Mouse (Mus musculus) stomach, embryonic 16.5 days (tissue): Measurements from ENCODE around the gene Gm10135. TPM values are rescaled to one million over a fixed set of nuclear protein-coding genes. Genes with fewer than 3 reads are reported as not detected.
"Not testable (repeated sequence)": the region's sequence is repeated elsewhere in the genome, so short reads cannot be mapped to it uniquely, and the experiment has no call there.

Experiments used
- ATAC-seq: fragments of 200-750 bp; cut with Nextera tagmentation; 2 replicates; pipeline ENCODE4 v1.8.0; 2017; ENCODE audit warnings: moderate number of reproducible peaks, moderate TSS enrichment; ENCODE audit not compliant: insufficient read depth, low FRiP score
- H3K27ac ChIP-seq: fragments of 300-500 bp; sonication (generic); 2 replicates; pipeline ENCODE4 v1.5.1; 2014; ENCODE audit warnings: low read length
- H3K27me3 ChIP-seq: fragments of 300-500 bp; sonication (generic); 2 replicates; pipeline ENCODE4 v1.6.1; 2014; ENCODE audit warnings: low read length, control low read depth, mixed read lengths; ENCODE audit not compliant: control insufficient read depth, insufficient read depth
- H3K36me3 ChIP-seq: fragments of 300-500 bp; sonication (generic); 2 replicates; pipeline ENCODE4 v1.6.1; 2014; ENCODE audit warnings: low read length; ENCODE audit not compliant: control insufficient read depth, insufficient read depth
- H3K4me1 ChIP-seq: fragments of 300-500 bp; sonication (generic); 2 replicates; pipeline ENCODE4 v1.6.1; 2014; ENCODE audit warnings: low read length, control low read depth, mixed read lengths; ENCODE audit not compliant: control insufficient read depth, insufficient read depth
- H3K4me2 ChIP-seq: fragments of 300-500 bp; sonication (generic); 2 replicates; pipeline ENCODE4 v1.6.1; 2014; ENCODE audit warnings: low read depth, low read length, mixed read lengths
- H3K4me3 ChIP-seq: fragments of 300-500 bp; sonication (generic); replicated peaks from 2 replicates; pipeline ENCODE4 v1.5.1; 2014; ENCODE audit warnings: mild to moderate bottlenecking, low read length
- H3K9ac ChIP-seq: fragments of 300-500 bp; sonication (generic); 2 replicates; pipeline ENCODE4 v1.6.1; 2014; ENCODE audit warnings: low read length
- H3K9me3 ChIP-seq: fragments of 300-500 bp; sonication (generic); replicated peaks from 2 replicates; pipeline ENCODE4 v1.6.1; 2016; ENCODE audit warnings: low read length, control low read depth; ENCODE audit not compliant: control insufficient read depth
- WGBS: fragments of 180-500 bp; shearing (Covaris S2); extraction: QIAGEN DNeasy Blood & Tissue Kit; methylation state at CpG from one replicate; pipeline ENCODE4 v1.1.7; 2014; 5-methylcytosine and 5-hydroxymethylcytosine counted together
- polyA plus RNA-seq: library from polyadenylated mRNA; unstranded; fragments of >200 nt; fragmentation: Nextera tagmentation; extraction: Ambion mirVana; gene quantifications from 2 replicates; pipeline ENCODE4 v1.2.1, GENCODE M21; 2015

Gene Gm10135
- polyA plus RNA-seq, 1 experiment from 2014 or later: not detected

DNA sequence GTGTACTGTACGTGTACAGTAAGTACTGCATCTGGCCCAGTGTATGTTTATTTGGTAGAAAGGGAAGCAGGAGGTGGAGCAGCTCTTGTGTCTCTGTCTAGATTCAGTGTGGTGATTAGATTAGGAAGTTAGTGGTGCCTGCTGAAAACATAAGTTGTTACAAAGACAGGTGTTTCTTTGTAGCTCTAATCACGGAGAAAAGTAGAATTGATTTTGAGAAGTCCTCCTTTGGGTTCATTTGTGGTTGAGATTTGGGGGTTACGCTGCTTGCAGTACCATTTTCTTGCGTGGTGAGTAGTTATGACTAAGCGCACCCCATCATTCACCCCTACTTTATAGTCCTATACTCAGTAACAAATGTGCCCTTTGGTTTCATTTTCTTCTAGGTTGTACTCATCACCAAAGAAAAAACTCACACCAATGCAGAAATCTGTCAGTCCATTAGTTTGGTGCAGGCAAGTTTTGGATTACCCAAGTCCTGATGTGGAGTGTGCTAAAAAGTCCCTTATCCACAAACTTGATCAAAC, 33.5 kb downstream of the Gm10135 start:
- H3K27me3 ChIP-seq: no peaks in the 10 kb centered on the region
- no peaks in the 10 kb centered on the region for H3K4me1 ChIP-seq
- 84% methylated on average over 5 of the region's 5 CpGs for WGBS
- H3K9me3 ChIP-seq: no peaks in the 10 kb centered on the region
- no peak for ATAC-seq
- no peak overlapping the region for H3K27ac ChIP-seq
- H3K4me3 ChIP-seq: no peak overlapping the region
- no peak overlapping the region for H3K9ac ChIP-seq
- H3K36me3 ChIP-seq: peaks cover 2% of the 10 kb centered on the region; the same call in 1 of the 2 replicates
- no peak overlapping the region for H3K4me2 ChIP-seq

DNA sequence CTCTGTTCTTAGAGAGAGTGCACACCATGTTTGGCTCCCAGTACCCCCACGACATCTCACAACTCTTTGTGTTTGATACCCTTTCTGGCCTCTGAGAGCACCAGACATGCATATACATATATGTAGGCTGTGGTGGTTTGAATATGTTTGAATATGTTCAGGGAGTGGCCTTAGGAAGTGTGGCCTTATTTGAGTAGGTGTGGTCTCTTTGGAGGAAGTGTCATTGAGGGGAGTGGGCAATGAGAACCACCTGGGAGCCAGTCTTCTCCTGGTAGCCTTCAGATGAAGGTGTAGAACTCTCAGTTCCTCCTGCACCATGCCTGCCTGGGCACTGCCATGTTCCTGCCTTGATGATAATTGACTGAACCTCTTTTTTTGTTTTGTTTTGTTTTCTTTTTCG, 35.2 kb downstream of the Gm10135 start:
- Histone ChIP-seq H3K9me3 (no peaks in the 10 kb centered on the region), H3K4me2 (no peak overlapping the region), H3K27me3 (no peaks in the 10 kb centered on the region), H3K4me1 (no peaks in the 10 kb centered on the region), H3K36me3 (peaks cover 2% of the 10 kb centered on the region; the same call in 1 of the 2 replicates), H3K4me3 (no peak overlapping the region), H3K9ac (no peak overlapping the region), H3K27ac (no peak overlapping the region)
- no peak for ATAC-seq
- 87% methylated on average over 2 of the region's 2 CpGs for WGBS

DNA sequence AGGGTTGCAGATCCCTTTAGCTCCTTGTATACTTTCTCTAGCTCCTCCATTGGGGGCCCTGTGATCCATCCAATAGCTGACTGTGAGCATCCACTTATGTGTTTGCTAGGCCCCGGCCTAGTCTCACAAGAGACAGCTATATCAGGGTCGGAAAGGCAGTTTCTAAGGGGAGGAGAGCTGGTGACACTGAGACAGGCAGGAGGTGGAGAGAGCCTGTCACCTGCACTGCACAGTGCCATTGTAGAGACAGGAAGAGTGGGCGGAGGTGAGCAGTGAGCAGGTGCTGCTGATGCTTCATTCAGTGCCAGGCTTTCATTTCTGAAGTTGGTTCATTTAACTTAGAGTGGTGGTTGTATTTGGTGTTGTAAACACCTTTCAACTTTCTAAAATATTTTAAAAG, 36.1 kb downstream of the Gm10135 start:
- not testable (repeated sequence) for H3K27me3 ChIP-seq, ATAC-seq

DNA sequence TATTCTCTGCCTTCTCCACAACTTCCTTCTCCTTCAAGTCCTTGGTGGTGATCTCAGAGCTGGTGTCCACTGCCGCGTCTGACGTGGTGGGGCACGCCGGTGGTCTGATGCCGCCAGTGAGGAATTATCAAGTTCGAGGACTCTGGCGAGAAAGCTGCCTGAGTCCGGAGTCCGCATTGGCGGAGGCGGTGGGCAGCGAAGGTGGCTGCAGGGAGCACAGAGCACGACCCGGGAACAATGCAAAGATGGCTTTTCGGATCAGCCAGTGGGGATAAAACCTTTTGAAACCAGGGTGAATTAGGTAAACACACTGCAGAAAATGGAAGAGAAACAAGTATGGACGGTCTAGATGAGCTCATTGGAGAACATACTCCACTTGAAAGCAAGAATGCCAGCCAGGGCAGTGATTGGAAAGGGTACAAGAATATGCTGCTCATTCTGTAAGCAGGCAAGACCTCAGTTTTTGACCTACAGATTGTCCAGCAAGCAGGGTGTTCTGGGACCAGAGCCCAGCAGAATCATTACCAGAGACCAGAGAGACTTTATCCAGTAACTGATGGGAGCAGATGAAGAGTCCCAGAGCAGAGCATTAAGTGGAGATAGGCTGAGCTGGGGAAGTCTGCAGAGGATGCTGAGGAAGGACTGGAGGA, 41.4 kb downstream of the Gm10135 start:
- ATAC-seq: no peak
- Histone ChIP-seq H3K9ac (no peak overlapping the region), H3K27ac (no peak overlapping the region), H3K4me2 (no peak overlapping the region), H3K4me1 (no peaks in the 10 kb centered on the region), H3K9me3 (no peaks in the 10 kb centered on the region), H3K36me3 (no peaks in the 10 kb centered on the region), H3K4me3 (no peak overlapping the region), H3K27me3 (no peaks in the 10 kb centered on the region)
- WGBS: 88% methylated on average over 17 of the region's 17 CpGs

More for the DNA sequence above, 36.1 kb downstream of the Gm10135 start:
- H3K9ac ChIP-seq, H3K36me3 ChIP-seq, H3K4me2 ChIP-seq, H3K27ac ChIP-seq, H3K9me3 ChIP-seq, H3K4me3 ChIP-seq, H3K4me1 ChIP-seq: not testable (repeated sequence)
- 97% methylated on average over 3 of the region's 3 CpGs for WGBS

DNA sequence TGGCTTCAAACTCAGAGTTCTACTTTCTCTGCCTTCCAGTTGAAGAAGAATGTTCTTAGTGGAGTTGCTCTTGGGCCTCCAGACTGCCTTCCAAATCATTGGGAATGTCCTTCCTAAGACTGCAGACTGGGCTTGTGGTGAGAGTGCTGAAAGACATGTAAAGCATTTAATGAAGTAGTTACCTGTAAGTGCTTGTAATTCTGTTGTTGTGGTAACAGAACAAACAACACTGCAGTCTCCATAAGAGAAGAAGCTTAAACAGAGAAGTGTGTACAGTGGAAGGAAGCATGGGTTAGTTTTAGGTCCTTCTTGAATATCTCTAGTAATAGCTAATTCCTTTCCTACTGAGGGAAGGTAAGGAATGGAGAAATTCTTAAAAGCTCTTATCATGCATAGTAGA, 47.4 kb downstream of the Gm10135 start:
- Histone ChIP-seq H3K9ac (no peak overlapping the region), H3K27me3 (no peaks in the 10 kb centered on the region), H3K4me3 (no peak overlapping the region), H3K4me1 (0 out of 2 replicates have a peak, but pooled peaks cover 3% of the 10 kb centered on the region), H3K9me3 (no peaks in the 10 kb centered on the region), H3K27ac (no peak overlapping the region), H3K36me3 (no peaks in the 10 kb centered on the region), H3K4me2 (no peak overlapping the region)
- ATAC-seq: no peak

DNA sequence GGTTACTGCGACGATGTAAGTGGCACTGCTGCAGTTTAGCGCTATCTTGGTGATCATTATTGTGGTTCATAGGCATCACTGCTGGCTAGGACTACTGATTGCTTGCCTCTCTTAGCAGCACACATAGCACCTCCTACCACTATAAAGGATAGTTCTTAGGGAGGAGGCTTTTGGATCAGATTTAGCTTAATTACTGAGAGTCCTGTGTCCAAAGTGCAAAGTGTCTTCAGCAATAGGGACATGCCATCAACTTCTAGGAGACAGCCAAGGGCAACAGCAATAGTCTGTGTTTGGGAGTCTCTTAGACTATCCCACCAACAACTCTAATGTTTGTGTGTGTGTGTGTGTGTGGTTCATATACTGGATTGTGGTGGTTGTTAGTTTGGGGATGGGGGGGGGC, 51.7 kb downstream of the Gm10135 start:
- no peak for ATAC-seq
- 94% methylated on average over 3 of the region's 3 CpGs for WGBS

DNA sequence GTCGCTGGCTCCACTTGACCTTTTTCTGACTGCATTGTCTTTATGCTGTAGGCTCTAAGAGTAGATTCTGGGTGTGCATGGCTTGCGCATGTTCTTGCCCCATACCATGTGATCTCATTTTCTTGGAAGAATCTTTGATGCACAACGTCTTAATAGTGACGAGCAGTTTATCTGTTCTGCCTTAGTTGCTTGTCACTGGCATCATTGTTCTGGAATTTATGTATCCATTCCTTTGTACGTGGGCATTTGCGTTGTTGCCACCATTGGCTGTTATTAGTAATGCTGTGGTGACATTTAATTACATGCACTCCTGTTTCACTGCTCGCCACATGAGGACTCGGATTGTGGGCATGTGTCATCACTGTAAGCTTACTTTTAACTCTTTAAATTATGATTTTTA, 53.3 kb downstream of the Gm10135 start:
- WGBS: 92% methylated on average over 8 of the region's 8 CpGs

More for the DNA sequence above, 51.7 kb downstream of the Gm10135 start:
- Histone ChIP-seq H3K27ac (no peak overlapping the region), H3K9ac (no peak overlapping the region), H3K9me3 (no peaks in the 10 kb centered on the region), H3K36me3 (no peaks in the 10 kb centered on the region), H3K4me3 (no peak overlapping the region), H3K4me2 (no peak overlapping the region), H3K4me1 (0 out of 2 replicates have a peak, but pooled peaks cover 3% of the 10 kb centered on the region), H3K27me3 (no peaks in the 10 kb centered on the region)

DNA sequence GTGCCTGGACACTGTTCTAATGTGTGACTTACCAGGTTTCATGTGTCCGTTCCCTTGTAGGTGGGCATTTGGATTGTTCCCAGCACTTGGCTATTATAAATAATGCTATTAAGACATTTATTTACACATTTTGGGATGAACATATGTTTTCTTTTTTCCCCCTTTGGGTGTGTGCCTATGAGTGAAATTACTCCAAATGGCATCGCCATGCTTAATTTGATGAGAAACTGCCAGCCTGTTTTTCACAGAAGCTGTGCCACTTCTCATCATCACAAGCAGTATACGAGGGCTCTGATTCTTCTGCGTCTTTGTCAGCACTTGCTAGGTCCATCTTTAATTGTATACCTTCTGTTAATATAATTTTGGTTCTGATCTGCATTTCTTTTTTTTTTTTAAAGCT, 54.1 kb downstream of the Gm10135 start:
- H3K27ac ChIP-seq: no peak overlapping the region
- 85% methylated on average over 4 of the region's 4 CpGs for WGBS
- no peak overlapping the region for H3K9ac ChIP-seq
- no peak for ATAC-seq
- H3K4me3 ChIP-seq: no peak overlapping the region
- no peaks in the 10 kb centered on the region for H3K9me3 ChIP-seq
- H3K27me3 ChIP-seq: no peaks in the 10 kb centered on the region
- no peaks in the 10 kb centered on the region for H3K36me3 ChIP-seq
- H3K4me2 ChIP-seq: no peak overlapping the region
- peaks cover 18% of the 10 kb centered on the region for H3K4me1 ChIP-seq

More for the DNA sequence above, 53.3 kb downstream of the Gm10135 start:
- H3K36me3 ChIP-seq: no peaks in the 10 kb centered on the region
- H3K4me3 ChIP-seq: no peak overlapping the region
- no peaks in the 10 kb centered on the region for H3K27me3 ChIP-seq
- H3K9me3 ChIP-seq: no peaks in the 10 kb centered on the region
- no peak for ATAC-seq
- H3K4me1 ChIP-seq: peaks cover 14% of the 10 kb centered on the region
- H3K9ac ChIP-seq: no peak overlapping the region
- no peak overlapping the region for H3K4me2 ChIP-seq
- no peak overlapping the region for H3K27ac ChIP-seq

DNA sequence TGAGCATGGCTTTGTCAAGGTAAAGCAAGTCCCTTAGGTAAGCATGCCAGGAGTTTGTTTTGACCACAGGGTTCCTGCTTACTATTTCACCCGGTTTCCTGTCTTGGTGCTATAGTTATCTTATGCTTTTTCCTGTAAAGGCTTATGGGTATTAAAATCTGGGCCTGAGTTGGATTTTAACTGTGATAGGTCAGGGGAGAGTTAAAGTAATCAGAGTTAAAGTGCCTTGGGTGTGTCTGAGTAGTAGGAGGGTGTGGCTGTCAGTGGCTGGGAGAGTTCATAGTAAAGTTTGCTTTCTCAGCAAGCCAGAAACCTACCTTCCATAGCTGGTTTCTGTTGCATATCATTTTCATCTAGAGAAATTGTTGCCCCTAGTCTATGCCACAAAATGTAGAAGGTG, 57.7 kb downstream of the Gm10135 start:
- peak overlapping the region; percentile 99 for H3K27ac ChIP-seq
- ATAC-seq: no peak
- H3K9ac ChIP-seq: peak overlapping the region; percentile 43; the same call in 1 of the 2 replicates

More for the DNA sequence above, 57.7 kb downstream of the Gm10135 start:
- H3K4me2 ChIP-seq: peak overlapping the region; percentile 75
- H3K4me3 ChIP-seq: peak overlapping the region; percentile 99
- H3K36me3 ChIP-seq: no peaks in the 10 kb centered on the region
- no peaks in the 10 kb centered on the region for H3K9me3 ChIP-seq
- H3K4me1 ChIP-seq: peaks cover 26% of the 10 kb centered on the region
- no peaks in the 10 kb centered on the region for H3K27me3 ChIP-seq
- WGBS: 33% methylated on average over 1 of the region's 1 CpGs
